Mouse (Mus musculus) CD4-positive helper T cell, adult 2 months (primary cell): ENCODE data around the gene Pold1.

Experiments used
- DNase-seq: peaks from one replicate; pipeline ENCODE4 v3.0.0-alpha.2; 2012; ENCODE audit warnings: low read depth, missing footprints, low spot score

Pold1 gene

DNA sequence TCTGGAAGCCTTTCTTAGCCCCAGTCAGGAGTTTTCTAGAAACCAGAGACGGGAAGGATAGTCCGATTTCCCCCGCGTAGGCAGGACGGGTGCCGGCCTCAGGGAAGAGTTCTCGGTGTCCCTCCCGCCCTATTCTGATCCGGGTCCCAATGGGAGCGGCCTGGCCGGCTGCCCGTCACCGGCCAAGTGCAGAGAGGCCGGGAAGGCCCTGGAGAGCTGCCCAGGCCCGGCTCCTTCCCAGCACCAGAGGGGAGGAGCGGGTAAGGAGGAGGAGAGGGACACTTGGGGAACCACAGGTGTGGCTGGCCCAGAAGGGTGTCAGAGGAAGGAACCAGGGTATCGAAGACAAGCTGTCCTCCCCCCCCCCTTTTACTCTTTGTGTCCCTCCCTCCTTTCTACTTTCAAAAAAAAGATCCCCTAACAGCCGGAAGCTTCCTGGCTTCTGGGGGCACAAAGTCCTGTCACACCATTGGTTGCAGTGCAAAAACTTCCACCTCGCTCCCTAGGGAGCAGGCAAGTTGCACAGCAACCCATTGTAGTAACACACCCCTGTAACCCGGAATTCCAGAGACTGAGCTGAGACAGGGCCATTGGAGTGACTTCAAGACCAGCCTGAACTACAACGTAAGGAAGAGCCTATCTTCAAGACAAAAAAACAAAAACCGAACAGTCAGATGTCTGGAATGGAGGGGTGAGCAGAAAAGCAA is 23.4 kb downstream of the Pold1 start:
- DNase-seq: no peak

DNA sequence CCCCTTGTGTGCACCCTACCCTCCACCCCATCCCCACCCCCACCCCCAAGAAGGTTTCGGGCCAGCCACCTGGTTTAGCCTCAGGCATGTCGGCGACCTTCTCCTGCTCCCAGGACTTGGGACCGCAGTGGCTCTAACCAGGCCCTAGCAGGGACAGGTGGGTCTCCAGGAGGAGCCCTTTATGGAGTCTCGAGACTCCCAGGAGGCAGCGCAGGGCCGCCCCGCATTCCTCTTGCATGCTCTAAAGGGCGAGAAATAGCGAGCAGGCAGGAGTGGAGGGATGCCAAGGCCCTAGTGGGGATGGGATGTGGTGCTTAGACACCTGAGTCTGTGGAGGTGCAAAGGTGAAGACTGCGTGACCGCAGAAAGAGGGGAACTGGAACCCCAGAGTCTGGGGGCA is 24.1 kb downstream of the Pold1 start, which contains the start of gene Mybpc2:
Mybpc2 (minus strand) TSS at position 155 of the 400 bp plus-strand sequence.
- DNase-seq: no peak

DNA sequence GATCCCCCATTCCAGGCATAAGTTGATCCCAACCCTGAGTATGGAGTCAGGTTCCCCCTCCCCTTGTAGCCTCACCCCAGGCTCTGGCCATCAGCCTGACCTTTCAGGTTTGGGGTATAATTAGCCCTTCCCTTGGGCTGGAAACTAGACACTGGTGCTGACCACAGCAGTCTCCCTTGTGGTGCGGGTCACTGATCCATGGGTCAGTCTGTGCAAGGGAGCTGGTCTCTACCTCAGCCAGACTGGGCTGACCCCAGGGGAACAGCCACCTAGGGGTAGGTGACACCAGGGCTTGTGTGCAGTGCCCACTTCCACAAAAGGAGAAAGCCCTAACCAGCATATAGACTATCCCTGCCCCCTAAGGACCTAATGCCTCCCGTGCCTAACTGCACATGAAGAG is 25.6 kb downstream of the Pold1 start:
- DNase-seq: no peak

DNA sequence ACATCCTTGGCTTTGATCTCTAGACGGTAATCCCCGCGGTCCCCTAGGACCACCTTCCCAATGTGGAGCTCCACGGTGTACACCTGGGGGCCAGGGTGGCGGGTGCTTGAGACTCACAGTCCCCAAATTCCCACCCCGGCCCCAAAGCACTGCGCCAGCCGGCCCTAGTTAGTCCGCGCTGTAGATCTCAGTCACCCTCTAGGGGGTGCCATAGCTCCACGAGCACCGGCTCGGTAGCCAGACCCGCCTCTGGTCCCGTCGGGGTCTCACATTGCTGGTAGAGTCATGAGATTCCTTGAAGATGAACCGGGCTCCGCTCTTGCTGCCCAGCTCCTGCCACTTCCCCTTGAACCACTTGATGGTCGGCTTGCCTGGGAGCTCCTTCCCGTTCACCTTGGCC is 26.9 kb downstream of the Pold1 start:
- DNase-seq: peak; percentile 46

DNA sequence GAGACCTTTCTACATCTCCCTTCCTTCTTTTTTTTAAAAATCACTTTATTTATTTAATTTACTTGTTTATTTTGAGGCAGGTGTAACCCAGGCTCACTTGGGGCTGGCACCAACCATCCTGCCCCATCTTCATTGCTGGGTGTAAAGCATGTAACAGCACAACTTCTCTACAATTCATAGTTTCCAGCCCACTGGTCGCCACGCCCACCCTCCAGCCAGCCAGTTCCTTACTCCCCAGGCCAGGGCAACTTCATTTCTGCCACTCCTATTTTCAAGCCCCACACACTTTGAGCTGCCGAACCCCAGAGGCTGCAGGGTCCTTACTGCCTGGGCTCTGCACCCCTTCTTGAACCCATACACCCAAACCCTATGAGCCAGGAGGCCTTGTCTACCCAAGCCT is 27.7 kb downstream of the Pold1 start:
- no peak for DNase-seq

DNA sequence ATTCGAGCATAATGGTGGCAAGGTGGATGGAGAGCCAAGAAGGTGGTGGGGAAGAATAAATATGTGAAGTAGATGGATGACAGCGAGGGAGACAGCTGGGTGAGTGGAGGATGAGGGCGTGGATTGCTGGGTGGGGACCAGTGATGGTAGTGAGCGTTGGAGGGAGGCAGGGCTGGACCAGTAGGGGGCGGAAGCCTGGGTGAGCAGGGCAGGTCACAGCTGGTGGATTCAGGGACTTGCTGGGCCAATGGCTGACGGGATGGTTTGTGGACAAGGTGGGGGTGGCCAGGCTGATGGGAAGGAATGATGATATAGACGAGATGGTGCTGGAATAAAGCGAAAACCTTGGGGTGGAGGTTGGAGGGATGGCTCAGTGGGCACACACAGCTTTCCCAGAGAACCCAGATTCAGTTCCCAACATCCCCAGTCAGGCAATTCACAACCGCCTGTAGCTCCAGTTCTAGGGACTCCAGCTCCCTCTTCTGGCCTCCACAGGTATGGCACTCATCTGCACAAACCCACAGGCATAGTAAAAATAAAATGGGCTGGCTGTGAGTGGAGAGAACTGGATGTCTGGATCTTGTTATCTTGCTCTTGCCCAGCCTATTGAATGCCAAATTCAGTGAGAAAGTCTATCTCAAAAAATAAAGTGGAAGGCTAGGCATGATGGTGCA is 29.3 kb downstream of the Pold1 start:
- no peak for DNase-seq

DNA sequence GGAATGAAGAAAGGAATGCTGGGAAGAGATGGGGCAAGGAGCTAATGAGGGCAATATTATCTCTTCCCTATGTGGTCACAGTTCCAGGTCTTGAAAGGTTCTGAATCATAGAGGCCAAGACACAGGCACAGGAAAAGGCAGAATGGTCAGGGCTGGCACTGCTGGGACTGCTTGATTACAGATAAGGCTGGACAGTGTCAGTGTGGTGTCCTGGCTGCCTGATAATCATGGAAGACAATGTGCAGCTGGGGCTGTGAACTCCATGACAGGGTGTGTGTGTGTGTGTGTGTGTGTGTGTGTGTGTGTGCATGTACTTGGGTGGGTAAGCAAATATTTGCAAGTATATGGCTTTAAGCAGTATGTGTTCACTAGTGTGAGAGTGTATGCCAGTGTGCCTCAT is 41.2 kb downstream of the Pold1 start:
- no peak for DNase-seq

DNA sequence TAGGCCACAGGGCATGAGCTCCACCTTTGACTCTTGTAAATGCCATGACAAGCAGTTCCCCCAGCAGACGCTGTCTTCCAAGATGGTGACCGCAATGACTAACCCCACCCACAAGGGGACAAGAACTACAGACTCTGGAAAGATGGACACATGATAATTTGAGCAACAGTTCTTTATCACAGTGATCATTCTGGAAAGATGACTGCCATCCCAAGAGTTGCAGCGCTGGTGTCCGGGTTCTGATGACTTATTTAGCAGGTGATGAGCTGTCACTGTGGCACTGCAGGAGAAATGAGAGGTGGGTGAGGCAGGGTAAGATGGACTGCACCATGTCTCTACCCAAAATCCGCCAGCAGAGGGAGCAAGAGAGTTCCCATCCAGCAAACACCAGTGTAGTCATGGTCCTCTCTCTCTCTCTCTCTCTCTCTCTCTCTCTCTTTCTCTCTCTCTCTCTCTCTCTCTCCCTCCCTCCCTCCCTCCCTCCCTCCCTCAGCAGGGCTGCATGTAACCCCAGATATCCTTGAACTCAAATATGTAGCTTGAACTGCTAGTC is 47.0 kb downstream of the Pold1 start:
- DNase-seq: peak; percentile 77

DNA sequence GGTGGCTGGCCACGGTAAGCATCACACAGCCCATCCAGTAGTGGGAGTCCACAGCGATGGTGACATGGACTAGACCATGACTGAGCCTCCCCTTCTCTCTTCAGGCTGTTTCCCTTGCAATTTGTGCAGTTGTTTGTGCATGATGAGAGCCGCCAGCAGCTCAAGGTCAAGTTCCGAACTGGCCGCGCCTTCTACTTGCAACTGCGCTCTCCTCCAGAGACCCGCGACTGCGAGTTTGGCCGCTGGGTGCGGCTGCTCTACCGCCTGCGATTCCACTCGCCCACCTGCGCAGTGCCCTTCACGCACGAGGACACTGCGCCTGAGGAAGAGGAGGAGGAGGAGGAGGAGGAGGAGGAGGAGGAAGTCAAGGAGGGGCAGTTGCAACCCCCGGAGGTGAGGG is 48.6 kb downstream of the Pold1 start:
- no peak for DNase-seq

DNA sequence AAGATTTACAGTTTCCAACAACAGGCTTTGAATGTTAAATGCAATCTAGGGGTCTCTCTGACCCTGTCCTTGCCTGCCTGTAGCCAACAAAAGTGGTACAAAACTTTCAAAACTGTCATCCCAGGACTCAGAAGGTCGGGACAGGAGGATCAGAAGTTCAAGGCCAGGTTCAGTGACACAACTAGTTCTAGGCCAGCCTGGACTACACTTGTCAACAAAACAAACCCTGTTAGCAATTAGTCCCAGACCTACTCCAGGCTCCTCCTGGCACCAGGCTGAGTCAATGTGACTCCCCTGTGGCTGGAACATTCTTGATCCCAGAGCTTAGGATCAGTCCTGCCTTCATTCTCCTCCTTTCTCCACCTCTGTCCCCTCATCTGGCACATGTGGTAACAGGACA is 49.7 kb downstream of the Pold1 start:
- no peak for DNase-seq

DNA sequence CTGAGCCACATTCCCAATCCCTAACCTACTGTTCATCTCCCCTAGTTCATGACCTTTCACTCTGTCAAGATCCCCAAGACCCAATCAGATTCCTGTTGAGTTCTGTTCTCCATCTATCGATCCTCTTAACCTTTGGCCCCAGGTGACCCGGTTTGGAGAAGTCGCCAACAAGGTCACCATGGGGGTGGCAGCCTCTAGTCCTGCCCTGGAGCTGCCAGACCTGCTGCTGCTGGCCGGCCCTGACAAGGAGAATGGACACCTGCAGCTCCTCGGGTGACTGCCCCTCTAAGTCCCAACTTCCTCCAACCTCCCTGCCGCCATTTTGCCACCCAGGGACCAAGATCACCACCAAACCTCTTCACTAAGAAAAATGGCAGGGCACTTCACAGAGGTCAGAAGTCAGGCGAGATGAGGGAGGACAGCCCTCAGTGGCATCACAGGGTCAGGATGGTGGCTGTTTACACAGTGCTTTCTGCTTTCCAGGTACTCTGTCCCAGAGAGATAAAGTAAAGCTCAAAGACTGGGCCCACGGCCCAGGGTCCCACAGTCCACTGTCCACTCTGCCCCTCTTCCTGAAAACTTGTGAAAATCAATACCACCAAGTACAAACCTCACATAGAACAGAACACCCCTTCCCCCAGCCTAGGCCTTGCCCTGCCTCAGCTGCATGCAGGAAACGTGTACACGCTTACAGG is 51.1 kb downstream of the Pold1 start:
- peak; percentile 25 for DNase-seq

DNA sequence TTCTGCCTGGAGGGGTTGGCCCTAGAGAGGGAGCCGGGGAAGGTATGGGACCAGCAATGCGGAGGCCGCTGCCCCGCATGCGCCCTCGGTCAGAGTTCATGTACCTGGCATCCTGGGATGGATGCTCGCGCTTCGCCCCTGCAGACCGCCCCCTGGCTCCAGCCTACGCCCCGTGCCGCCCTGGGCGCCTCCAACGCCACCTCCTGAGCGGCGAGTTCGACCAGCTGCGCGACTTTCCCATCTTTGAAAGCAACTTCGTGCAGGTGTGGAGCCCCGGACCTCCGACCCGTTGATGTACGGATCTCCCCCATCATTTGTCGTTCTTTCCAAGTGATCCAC is 51.9 kb downstream of the Pold1 start:
- DNase-seq: no peak

DNA sequence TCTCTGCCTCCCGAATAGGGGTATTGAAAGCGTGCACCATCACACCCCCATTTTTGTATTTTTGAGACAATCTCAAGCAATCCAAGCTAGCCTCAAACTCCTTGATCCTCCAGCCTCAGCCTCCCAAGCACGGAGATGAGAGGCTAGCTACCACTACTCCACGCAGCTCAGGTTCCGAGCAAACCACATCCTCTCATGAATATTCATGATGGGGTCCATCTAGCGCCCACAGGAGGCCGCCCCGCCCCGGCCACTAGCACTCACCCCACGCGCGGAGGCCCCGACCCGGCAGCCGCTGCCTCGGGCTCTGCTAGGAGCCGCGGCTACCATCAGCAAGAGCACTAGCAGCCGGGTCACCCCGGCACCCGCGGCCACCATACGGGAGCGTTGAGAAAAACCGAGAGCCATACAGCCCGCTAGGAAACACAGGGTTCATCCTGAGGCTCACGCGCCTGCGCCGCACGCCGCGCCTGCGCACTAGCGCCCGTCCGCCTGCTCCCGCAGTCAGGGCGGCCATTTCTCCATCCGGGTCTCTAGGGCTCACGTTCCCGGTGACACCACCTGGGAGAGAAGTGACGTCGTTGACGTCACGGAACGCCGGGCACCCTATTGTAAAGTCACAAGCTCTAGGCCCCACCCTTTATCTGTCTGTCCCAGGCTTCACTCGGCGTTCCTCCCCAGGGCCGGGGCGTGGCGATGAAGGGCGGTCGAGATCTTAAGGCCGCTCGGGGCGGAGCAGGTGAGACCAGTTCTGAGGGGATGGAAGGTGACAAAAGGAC is 52.5 kb downstream of the Pold1 start, which contains the start of the genes Emc10 and Fam71e1:
Emc10 (minus strand) TSS at position 538 of the 779 bp plus-strand sequence.
Fam71e1 (plus strand) TSS at position 590 of the 779 bp plus-strand sequence.
- peak; percentile 100 for DNase-seq

DNA sequence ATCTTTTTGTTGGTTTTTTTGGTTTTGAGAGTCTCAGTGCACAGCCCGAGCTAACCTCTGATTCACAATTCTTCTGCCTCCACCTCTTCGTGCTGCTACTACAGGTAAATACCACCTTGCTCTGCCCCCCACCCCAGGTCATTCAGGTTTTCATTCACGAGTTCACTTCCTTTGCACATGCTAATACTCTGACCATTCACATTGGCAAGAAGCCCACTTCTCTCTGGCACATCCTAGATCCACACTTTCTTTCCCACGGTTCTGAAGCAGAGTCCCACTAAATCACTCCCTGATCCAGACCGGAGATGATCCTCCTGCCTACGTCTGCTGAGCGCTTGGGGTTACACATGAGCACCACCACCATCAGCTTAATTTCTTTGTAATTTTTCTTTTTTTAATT is 53.6 kb downstream of the Pold1 start:
- DNase-seq: no peak

DNA sequence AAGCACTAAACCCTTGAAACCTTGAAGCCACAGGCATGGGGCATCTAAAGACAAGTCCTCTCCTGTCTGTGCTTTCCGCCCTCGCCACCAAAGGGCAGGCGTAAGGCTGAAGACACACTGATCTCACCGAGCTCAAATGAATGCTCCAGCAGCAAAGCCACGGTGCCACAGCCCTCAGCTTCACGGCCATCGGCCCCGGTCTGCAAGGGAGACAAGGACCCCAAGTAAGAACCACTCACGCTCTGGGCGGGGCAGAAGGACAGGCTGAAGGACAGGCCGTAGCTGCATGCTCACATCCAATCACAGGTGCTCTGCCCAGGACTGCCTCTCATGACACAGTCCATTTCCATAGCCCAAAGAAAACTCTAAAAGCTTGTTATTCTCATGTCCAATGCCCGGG is 54.0 kb downstream of the Pold1 start:
- DNase-seq: no peak

DNA sequence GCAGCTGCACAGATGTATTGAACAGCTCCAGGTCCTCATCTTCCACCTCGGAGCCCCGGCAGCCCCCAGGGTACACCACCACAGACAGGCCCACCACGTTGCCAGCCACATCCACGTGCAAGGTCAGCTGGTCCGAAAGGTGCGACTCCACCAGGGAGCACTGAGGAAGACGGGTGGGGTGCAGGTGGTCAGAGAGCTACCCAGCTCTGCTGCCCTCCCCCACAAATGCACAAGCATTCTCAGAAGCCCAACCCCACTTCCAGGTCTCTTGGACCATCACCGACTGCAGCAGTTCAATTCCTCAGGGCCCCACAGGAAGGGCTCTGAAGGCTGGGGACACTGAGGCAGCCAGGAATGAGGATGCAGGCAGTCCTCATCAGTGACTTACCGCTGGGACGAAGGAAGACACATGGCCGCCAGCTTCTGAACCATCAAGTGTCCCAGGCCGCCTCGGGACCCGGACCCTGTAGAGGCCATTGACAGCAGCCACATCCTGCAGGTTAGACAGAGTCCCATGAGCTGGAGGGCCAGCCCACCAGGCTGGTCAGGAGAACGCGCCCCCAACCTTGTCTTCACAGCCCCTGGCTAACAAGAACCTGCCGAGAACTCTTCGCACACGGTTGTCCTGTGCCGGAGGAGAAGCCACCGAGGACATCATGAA is 56.4 kb downstream of the Pold1 start:
- DNase-seq: no peak

DNA sequence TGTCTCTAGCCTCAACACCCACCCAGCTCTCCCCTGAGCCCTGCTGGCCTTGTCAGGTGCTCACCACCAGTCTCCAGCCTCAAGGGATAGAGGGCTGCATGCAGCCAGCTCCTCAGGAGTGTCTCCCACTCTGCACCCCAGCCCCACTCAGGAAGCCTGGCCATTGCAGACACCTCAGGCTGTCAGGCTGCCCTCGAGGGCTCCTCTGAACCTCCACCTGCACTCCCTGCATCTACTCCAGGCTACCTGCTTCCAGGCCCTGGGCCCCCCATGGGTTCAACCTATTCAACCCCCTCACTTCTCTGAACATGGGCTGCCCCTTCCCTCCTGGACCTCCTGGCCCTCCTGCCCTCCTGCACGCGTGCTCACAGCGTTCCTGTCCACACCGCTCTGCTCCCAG is 57.3 kb downstream of the Pold1 start:
- no peak for DNase-seq

DNA sequence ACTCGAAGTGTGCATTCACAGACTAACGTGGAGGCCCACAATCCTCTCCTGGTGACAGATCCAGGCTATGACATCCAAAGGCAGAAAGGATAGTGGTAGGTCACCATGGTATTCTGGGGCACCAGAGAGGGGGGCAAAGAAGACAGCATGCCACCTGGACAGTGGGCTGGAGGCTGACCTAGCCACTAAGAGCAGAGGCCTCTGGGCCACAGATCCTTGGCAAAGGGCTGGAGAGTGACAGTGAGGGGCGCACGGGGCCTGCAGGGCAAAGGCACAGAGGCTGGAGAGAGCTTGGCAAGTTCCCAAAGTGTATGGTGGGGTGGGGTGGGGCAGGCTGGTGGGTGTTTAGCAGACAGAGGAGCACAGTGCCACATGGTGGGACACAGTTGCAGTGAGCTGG is 58.4 kb downstream of the Pold1 start:
- DNase-seq: no peak

DNA sequence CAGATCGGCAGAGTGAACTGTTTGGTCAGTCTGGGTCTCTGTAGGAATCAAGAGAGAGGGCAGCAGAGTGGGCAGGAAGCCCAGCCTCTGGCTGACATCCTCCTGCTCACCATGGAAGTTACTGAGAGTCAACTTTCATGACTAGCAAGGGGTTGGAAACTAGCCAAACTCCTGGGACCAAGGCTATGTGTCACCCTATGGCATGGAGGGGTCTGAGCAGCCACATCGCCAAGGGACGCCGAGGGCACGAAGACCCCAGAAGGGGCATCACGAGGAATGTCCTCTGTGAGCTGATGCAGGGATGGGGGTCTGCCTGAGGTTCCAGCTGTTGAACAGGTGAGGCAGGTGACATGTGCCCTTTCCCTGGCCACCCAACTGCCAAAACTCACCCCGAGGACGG is 60.1 kb downstream of the Pold1 start:
- no peak for DNase-seq

DNA sequence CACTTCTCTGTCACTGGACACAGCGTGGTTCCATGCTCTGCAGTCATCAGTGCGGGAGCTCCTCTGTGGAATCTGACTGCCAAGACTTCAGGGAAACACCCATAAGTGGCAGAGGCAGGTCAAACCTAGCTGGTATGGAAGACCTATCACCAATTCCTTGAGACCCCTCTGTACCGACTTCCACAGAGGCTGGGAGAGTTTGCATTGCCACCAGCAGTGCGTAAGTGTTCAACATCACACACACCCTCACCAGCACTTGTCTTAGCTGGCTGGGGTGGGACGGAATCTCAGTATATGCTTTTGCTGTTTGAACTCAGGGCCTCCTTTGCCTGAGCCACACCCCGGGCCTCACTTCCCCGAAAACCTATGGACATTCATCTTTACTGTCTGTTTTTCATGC is 60.7 kb downstream of the Pold1 start:
- DNase-seq: no peak

DNA sequence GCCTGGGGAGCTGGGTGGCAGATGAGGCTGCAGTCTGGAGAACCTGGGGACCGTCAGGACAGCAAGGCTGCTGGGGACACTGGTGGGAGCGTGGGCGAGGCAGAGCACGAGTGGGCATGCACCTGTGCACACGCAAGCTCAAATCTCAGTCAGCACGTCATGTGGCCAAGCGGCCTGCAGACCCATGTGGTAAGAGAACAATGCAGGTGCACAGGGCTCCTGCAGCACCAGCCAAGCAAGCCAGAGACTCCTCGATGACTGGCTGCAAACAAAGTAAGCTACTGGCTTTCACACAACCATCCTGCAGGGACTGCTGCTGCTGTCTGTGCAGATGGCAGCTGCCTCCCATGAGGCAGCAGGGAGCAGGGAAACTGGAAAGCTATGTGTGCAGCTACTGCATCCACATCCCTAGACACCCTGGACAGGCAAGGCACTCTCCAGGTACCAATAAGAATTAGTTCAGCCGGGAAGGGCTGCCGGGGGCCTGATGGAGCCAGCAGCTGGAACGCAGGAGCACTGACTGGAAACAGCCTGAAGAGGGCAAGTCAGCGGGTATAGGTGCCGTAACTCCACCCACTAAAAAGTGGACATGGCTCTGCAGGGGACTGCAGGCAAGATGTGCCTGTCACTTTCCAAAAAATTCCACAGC is 61.6 kb downstream of the Pold1 start:
- no peak for DNase-seq
